Mouse (Mus musculus): Measurements from ENCODE around the gene Cers6.

DNA sequence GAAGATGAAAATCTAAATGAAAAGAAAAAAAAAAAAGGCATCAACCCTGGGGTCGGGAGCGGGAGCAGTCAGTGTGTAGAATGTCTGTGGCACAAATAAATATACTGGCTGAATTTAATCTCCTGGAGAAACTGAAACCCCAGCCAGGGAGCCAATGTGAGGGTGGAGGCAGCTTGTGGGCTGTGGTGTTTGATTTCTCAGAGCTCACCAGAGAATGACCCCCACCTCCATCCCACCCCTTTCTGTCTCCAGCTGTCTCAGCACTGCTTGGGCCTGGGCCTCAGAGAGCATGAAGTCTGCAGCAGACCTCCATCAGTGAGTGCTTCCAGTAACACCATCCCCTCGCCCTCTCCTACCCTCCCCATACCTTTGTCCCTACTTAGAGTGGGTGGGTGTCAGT lies 294.6 kb downstream of the Cers6 start:
- no peak for TF ChIP-seq CTCF (IDR thresholded peaks at IDR 0.05; ENCODE audit: low read depth)
- no peak for TF ChIP-seq EP300 (IDR thresholded peaks at IDR 0.05; ENCODE audit: low read depth)
